ENCODE assay signal across 10 mouse cellular contexts in genomic region chr13:102842237-102842636, GRCm38 (mm10).
A peak's percentile ranks its signal among the peaks of the same experiment; 100 is the strongest.
DNase-seq lines count a peak whose midpoint lies in the region; ATAC-seq lines count a peak whose summit lies in the region.
"Had no signal": no experiment of that assay in that cellular context is flagged by ENCODE, and none has a peak within 500 bp of the region (broad histone marks: within the 10 kb centered on the region; RNA-seq: fewer than 3 reads in every experiment).

No protein-coding gene starts in this region.

- no peak overlapping the region for H3K4me3 ChIP-seq in heart, embryonic 16.5 days (ENCODE audit: low read length)
- no peak overlapping the region for H3K4me3 ChIP-seq in embryonic facial prominence, embryonic 14.5 days (ENCODE audit: low read depth, low read length)
- H3K4me3 ChIP-seq in intestine, embryonic 15.5 days (replicated peaks) = no peak overlapping the region
- H3K4me3 ChIP-seq: hindbrain, embryonic 12.5 days; limb, embryonic 15.5 days had no signal

- no peaks in the 10 kb centered on the region for H3K36me3 ChIP-seq in heart, embryonic 16.5 days (ENCODE audit: control insufficient read depth, insufficient read depth)
- no peaks in the 10 kb centered on the region for H3K36me3 ChIP-seq in embryonic facial prominence, embryonic 14.5 days (ENCODE audit: control insufficient read depth, insufficient read depth, low read length)
- no peaks in the 10 kb centered on the region for H3K36me3 ChIP-seq in intestine, embryonic 15.5 days
- H3K36me3 ChIP-seq: hindbrain, embryonic 12.5 days; limb, embryonic 15.5 days had no signal

- intact Hi-C loops in heart, postnatal 25 days (cut with DNase I) = no loop called here

- H3K27me3 ChIP-seq in heart, embryonic 16.5 days (ENCODE audit: control insufficient read depth, insufficient read depth, low read length) = no peaks in the 10 kb centered on the region
- no peaks in the 10 kb centered on the region for H3K27me3 ChIP-seq in embryonic facial prominence, embryonic 14.5 days (replicated peaks; ENCODE audit: control insufficient read depth, insufficient read depth, low read length)
- no peaks in the 10 kb centered on the region for H3K27me3 ChIP-seq in intestine, embryonic 15.5 days (replicated peaks)
- H3K27me3 ChIP-seq: hindbrain, embryonic 12.5 days; limb, embryonic 15.5 days had no signal

- no peak for DNase-seq in heart, postnatal 25 days (ENCODE audit: low spot score)
- peak; percentile 50 for DNase-seq in embryonic facial prominence, embryonic 14.5 days (ENCODE audit: low spot score)
- DNase-seq in lung, postnatal 10 days = peak; percentile 38
- DNase-seq in layer of hippocampus, adult 8-10 months (ENCODE audit: low spot score in 2 of 2) = no peak
- no peak for DNase-seq in layer of hippocampus, postnatal 10 days (ENCODE audit: low spot score in 2 of 2)
- no peak for DNase-seq in retina, postnatal 1 day

- 34% methylated on average over 8 of the region's 8 CpGs for WGBS in heart, embryonic 16.5 days
- 63% methylated on average over 8 of the region's 8 CpGs for WGBS in embryonic facial prominence, embryonic 14.5 days
- WGBS in intestine, embryonic 15.5 days = 37% methylated on average over 8 of the region's 8 CpGs

- peak overlapping the region; percentile 47 for H3K4me2 ChIP-seq in heart, embryonic 16.5 days (ENCODE audit: low read depth, low read length)
- H3K4me2 ChIP-seq in embryonic facial prominence, embryonic 14.5 days (ENCODE audit: low read depth, low read length) = no peak overlapping the region
- no peak overlapping the region for H3K4me2 ChIP-seq in intestine, embryonic 15.5 days (replicated peaks)
- H3K4me2 ChIP-seq: hindbrain, embryonic 12.5 days; limb, embryonic 15.5 days had no signal

- peaks cover 29% of the 10 kb centered on the region for H3K4me1 ChIP-seq in heart, embryonic 16.5 days (ENCODE audit: control insufficient read depth, insufficient read depth, low read length)
- peaks cover 11% of the 10 kb centered on the region for H3K4me1 ChIP-seq in embryonic facial prominence, embryonic 14.5 days (ENCODE audit: control insufficient read depth, insufficient read depth, low read length)
- 0 out of 2 replicates have a peak, but pooled peaks cover 10% of the 10 kb centered on the region for H3K4me1 ChIP-seq in intestine, embryonic 15.5 days (replicated peaks)

- no peaks in the 10 kb centered on the region for H3K9me3 ChIP-seq in heart, embryonic 16.5 days (replicated peaks; ENCODE audit: control insufficient read depth, low read length)
- no peaks in the 10 kb centered on the region for H3K9me3 ChIP-seq in embryonic facial prominence, embryonic 14.5 days (ENCODE audit: control insufficient read depth, low read length)
- no peaks in the 10 kb centered on the region for H3K9me3 ChIP-seq in intestine, embryonic 15.5 days
- H3K9me3 ChIP-seq: hindbrain, embryonic 12.5 days; limb, embryonic 15.5 days had no signal

- H3K9ac ChIP-seq in heart, embryonic 16.5 days (ENCODE audit: low read length) = no peak overlapping the region
- no peak overlapping the region for H3K9ac ChIP-seq in embryonic facial prominence, embryonic 14.5 days (ENCODE audit: low read depth, low read length)
- no peak overlapping the region for H3K9ac ChIP-seq in intestine, embryonic 15.5 days
- H3K9ac ChIP-seq: hindbrain, embryonic 12.5 days; limb, embryonic 15.5 days had no signal

- ATAC-seq in heart, embryonic 16.5 days (replicated peaks; ENCODE audit: extremely low read depth, insufficient read depth, low FRiP score) = peak; percentile 75; the same call in 1 of the 2 replicates
- peak; percentile 24; the same call in 1 of the 2 replicates for ATAC-seq in embryonic facial prominence, embryonic 14.5 days (ENCODE audit: low read depth)
- peak; percentile 88 for ATAC-seq in intestine, embryonic 15.5 days

- peak overlapping the region; percentile 65 for H3K27ac ChIP-seq in heart, embryonic 16.5 days (ENCODE audit: low read length)
- no peak overlapping the region for H3K27ac ChIP-seq in embryonic facial prominence, embryonic 14.5 days (replicated peaks; ENCODE audit: low read depth, low read length)
- no peak overlapping the region for H3K27ac ChIP-seq in intestine, embryonic 15.5 days
- H3K27ac ChIP-seq: hindbrain, embryonic 12.5 days; limb, embryonic 15.5 days had no signal

Comparison
In these comparisons a context has a peak if more than half of its experiments do, and no peak if none do; other contexts are left out.
1. ATAC-seq: peak in every context shown above with its lines; median percentile 88 in intestine, embryonic 15.5 days; 75 in heart, embryonic 16.5 days; 24 in embryonic facial prominence, embryonic 14.5 days.
2. DNase-seq: peak in embryonic facial prominence, embryonic 14.5 days (single experiment) and lung, postnatal 10 days (single experiment); none in heart, postnatal 25 days (single experiment), layer of hippocampus, adult 8-10 months (0 of 2), layer of hippocampus, postnatal 10 days (0 of 2) and retina, postnatal 1 day (single experiment).